Mouse (Mus musculus) T-cell, adult 2 months (primary cell): ENCODE measurements around the gene Usp37.
"Not testable (repeated sequence)": the region's sequence is repeated elsewhere in the genome, so short reads cannot be mapped to it uniquely, and the experiment has no call there.

Experiments
- DNase-seq: peaks from one replicate; pipeline ENCODE4 v3.0.0; 2022; ENCODE audit warnings: low spot score

The Usp37 gene

GRCm38 (mm10) chr1:74397268-74397918, 146.7 kb downstream of the Usp37 start:
- peak; percentile 67 for DNase-seq

GRCm38 (mm10) chr1:74396456-74397222, 147.4 kb downstream of the Usp37 start:
- not testable (repeated sequence) for DNase-seq

GRCm38 (mm10) chr1:74395290-74395689, 148.8 kb downstream of the Usp37 start:
- DNase-seq, result no peak

- DNase-seq, result no peak
These were observed 149.2 kb downstream of the Usp37 start for GRCm38 (mm10) chr1:74394858-74395257.

GRCm38 (mm10) chr1:74394311-74394710, 149.8 kb downstream of the Usp37 start:
- no peak for DNase-seq

- DNase-seq, result no peak
These were observed 150.4 kb downstream of the Usp37 start for GRCm38 (mm10) chr1:74393697-74394096.

GRCm38 (mm10) chr1:74393010-74393409, 151.1 kb downstream of the Usp37 start:
- no peak for DNase-seq

GRCm38 (mm10) chr1:74392446-74392994, 151.6 kb downstream of the Usp37 start:
- no peak for DNase-seq

- DNase-seq, result peak; percentile 50
These were observed 152.1 kb downstream of the Usp37 start for GRCm38 (mm10) chr1:74391844-74392441.

GRCm38 (mm10) chr1:74390924-74391748, 152.9 kb downstream of the Usp37 start, which contains the start of gene Ctdsp1:
TSS of gene Ctdsp1 (plus strand) at chr1:74391509.
- DNase-seq, result peak; percentile 92

- peak; percentile 78 for DNase-seq
These were observed 153.7 kb downstream of the Usp37 start for GRCm38 (mm10) chr1:74390287-74390906.

GRCm38 (mm10) chr1:74389831-74390286, 154.2 kb downstream of the Usp37 start:
- peak; percentile 76 for DNase-seq

GRCm38 (mm10) chr1:74388398-74388920, 155.6 kb downstream of the Usp37 start:
- no peak for DNase-seq

- DNase-seq, result no peak
These were observed 156.6 kb downstream of the Usp37 start for GRCm38 (mm10) chr1:74387386-74387988.

GRCm38 (mm10) chr1:74386714-74387385, 157.2 kb downstream of the Usp37 start:
- DNase-seq, result peak; percentile 94

- no peak for DNase-seq
These were observed 157.7 kb downstream of the Usp37 start for GRCm38 (mm10) chr1:74386363-74386713.

GRCm38 (mm10) chr1:74385531-74385930, 158.6 kb downstream of the Usp37 start:
- no peak for DNase-seq
